Mouse (Mus musculus): ENCODE data around the gene Naa40. TPM values are rescaled to one million over a fixed set of nuclear protein-coding genes. Genes with fewer than 3 reads are reported as not detected.

Gene Naa40
- polyA plus RNA-seq, 1 experiment from 2014 or later: 83.9 TPM

DNA sequence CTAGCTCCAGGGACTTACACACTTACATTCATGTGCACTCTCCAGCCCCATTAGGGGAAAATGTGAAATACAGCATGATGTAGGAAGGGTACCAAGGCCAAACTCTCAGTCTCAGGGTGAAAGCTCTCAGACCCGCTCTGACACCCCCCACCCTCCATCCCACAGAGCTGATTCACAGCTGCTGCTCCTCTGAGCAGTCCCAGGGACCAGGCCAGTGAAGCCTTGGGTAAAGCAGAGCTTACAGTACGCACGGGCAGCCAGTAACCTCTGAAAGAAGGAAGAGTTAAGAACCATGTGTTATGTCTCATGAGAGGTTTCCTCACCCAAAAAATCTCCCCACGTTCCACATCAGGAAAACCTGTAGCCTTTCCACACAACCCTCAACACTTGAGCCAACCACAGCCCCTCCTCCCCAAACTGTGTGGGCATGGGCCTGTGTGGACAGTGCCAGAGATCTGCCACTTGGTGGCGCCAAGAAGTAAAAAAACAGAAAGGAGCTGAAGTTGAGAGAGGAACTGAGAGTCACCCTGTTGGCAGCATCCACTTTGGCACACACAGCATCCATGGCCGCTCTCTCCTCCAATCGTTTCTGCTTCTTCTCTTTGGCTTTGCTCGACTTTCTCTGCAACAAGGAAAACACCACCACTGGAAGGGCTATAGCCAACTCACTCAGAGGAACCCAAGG lies 6.3 kb downstream of the Naa40 start:
- WGBS: 62% methylated on average over 8 of the region's 8 CpGs

DNA sequence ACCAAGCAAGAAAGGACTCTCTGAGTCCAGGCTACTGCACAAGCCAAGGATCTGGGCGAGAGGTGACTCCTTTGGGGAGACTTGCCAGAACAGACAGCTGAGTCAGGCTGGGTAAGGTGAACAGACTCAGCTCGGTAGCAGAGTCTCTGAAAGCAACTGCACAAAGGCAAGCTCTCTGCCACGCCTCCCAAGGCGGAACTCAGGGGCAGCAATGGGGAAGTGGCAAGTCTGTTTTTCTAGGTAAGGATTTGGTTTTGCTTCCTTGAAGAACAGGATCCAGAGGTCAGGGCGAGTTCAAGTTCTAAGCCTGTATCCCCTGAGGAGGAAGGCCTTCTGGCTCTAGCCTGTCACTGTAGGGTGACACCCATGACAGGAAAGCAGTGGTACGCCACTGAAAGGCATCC lies 14.5 kb downstream of the Naa40 start:
- peaks cover 33% of the 10 kb centered on the region for H3K36me3 ChIP-seq (ENCODE audit: control insufficient read depth, insufficient read depth, low read length)
- no peaks in the 10 kb centered on the region for H3K9me3 ChIP-seq (ENCODE audit: control insufficient read depth, low read length)
- H3K27me3 ChIP-seq (ENCODE audit: control insufficient read depth, insufficient read depth, low read length): no peaks in the 10 kb centered on the region
- H3K9ac ChIP-seq (ENCODE audit: low read length): no peak overlapping the region
- WGBS: 89% methylated on average over 6 of the region's 6 CpGs
- ATAC-seq (ENCODE audit: insufficient number of reproducible peaks, low FRiP score, low TSS enrichment, low read depth) (no peak), DNase-seq (ENCODE audit: low spot score) (no peak)
- no peak overlapping the region for H3K4me3 ChIP-seq (ENCODE audit: low read depth, low read length)
- no peaks in the 10 kb centered on the region for H3K4me1 ChIP-seq (ENCODE audit: control insufficient read depth, insufficient read depth, low read length)
- H3K27ac ChIP-seq (replicated peaks; ENCODE audit: low read depth, low read length): no peak overlapping the region
- no peak overlapping the region for H3K4me2 ChIP-seq (ENCODE audit: low read depth, severe bottlenecking)

More for the DNA sequence above, 6.3 kb downstream of the Naa40 start:
- H3K4me3 ChIP-seq (ENCODE audit: low read depth, low read length): no peak overlapping the region
- no peaks in the 10 kb centered on the region for H3K27me3 ChIP-seq (ENCODE audit: control insufficient read depth, insufficient read depth, low read length)
- H3K9ac ChIP-seq (ENCODE audit: low read length): no peak overlapping the region
- peaks cover 3% of the 10 kb centered on the region; the same call in 1 of the 2 replicates for H3K4me1 ChIP-seq (ENCODE audit: control insufficient read depth, insufficient read depth, low read length)
- no peaks in the 10 kb centered on the region for H3K9me3 ChIP-seq (ENCODE audit: control insufficient read depth, low read length)
- peak; percentile 77 for DNase-seq (ENCODE audit: low spot score)
- no peak overlapping the region for H3K27ac ChIP-seq (replicated peaks; ENCODE audit: low read depth, low read length)
- 0 out of 2 replicates have a peak, but pooled peaks have one; percentile 14 for ATAC-seq (ENCODE audit: insufficient number of reproducible peaks, low FRiP score, low TSS enrichment, low read depth)
- no peak overlapping the region for H3K4me2 ChIP-seq (ENCODE audit: low read depth, severe bottlenecking)
- H3K36me3 ChIP-seq (ENCODE audit: control insufficient read depth, insufficient read depth, low read length): peaks cover 11% of the 10 kb centered on the region

DNA sequence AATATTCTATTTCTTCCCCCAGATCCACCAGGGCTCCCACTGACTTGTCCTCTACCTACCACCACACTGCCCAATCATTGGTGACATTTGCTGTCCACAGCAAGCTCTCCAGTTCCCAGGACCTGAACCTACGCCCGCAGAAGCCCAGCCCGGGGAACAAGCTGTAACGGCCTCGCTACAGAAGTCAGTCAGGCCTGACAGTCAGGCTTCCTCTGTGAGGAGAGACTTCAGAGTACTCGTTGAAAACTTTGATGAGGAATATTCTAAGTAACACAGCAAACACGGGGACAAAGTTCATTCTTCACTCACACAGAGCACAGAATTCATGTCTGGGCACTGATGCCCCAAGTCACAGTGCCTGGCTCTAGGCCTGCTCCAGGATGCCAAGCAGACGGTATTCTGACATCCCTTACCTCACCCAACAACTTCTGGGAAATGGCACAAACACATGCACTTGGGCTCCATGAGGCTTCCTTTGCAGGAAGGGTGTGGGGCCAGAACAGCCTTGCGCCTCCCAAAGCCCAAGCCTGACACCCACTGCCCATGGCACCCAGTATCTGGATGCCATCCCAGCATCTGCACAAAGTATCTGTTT lies 15.8 kb downstream of the Naa40 start:
- H3K9ac ChIP-seq (ENCODE audit: low read length): no peak overlapping the region
- H3K9me3 ChIP-seq (ENCODE audit: control insufficient read depth, low read length): no peaks in the 10 kb centered on the region
- peaks cover 31% of the 10 kb centered on the region for H3K36me3 ChIP-seq (ENCODE audit: control insufficient read depth, insufficient read depth, low read length)
- no peak for DNase-seq (ENCODE audit: low spot score)
- H3K4me1 ChIP-seq (ENCODE audit: control insufficient read depth, insufficient read depth, low read length): no peaks in the 10 kb centered on the region
- H3K4me2 ChIP-seq (ENCODE audit: low read depth, severe bottlenecking): no peak overlapping the region
- 86% methylated on average over 9 of the region's 9 CpGs for WGBS
- H3K4me3 ChIP-seq (ENCODE audit: low read depth, low read length): no peak overlapping the region
- ATAC-seq (ENCODE audit: insufficient number of reproducible peaks, low FRiP score, low TSS enrichment, low read depth): no peak
- H3K27me3 ChIP-seq (ENCODE audit: control insufficient read depth, insufficient read depth, low read length): no peaks in the 10 kb centered on the region
- no peak overlapping the region for H3K27ac ChIP-seq (replicated peaks; ENCODE audit: low read depth, low read length)

DNA sequence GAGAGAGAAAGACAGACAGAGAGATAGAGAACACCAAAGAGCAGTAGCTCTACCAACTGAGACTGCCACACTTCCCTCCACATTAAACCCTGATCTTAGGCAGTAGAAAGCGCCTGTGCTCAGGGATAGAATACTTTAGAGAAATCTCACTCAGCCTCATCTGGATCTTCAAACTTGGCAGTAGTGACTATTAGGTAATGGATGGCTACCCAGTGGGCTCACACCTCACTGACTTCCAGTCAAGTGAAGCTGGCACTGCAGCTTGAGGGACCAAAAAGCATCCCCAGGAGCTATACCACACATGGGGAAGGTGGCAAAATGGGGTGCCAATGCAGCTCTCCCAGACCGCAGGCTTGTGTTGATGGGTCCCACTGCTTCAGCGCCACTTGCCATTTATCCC lies 16.7 kb downstream of the Naa40 start:
- Histone ChIP-seq H3K9ac (ENCODE audit: low read length) (no peak overlapping the region), H3K27me3 (ENCODE audit: control insufficient read depth, insufficient read depth, low read length) (no peaks in the 10 kb centered on the region), H3K4me3 (ENCODE audit: low read depth, low read length) (no peak overlapping the region), H3K4me1 (ENCODE audit: control insufficient read depth, insufficient read depth, low read length) (no peaks in the 10 kb centered on the region), H3K27ac (replicated peaks; ENCODE audit: low read depth, low read length) (no peak overlapping the region), H3K4me2 (ENCODE audit: low read depth, severe bottlenecking) (no peak overlapping the region), H3K9me3 (ENCODE audit: control insufficient read depth, low read length) (no peaks in the 10 kb centered on the region), H3K36me3 (ENCODE audit: control insufficient read depth, insufficient read depth, low read length) (peaks cover 22% of the 10 kb centered on the region)
- ATAC-seq (ENCODE audit: insufficient number of reproducible peaks, low FRiP score, low TSS enrichment, low read depth) (no peak), DNase-seq (ENCODE audit: low spot score) (no peak)
- 81% methylated on average over 3 of the region's 3 CpGs for WGBS

DNA sequence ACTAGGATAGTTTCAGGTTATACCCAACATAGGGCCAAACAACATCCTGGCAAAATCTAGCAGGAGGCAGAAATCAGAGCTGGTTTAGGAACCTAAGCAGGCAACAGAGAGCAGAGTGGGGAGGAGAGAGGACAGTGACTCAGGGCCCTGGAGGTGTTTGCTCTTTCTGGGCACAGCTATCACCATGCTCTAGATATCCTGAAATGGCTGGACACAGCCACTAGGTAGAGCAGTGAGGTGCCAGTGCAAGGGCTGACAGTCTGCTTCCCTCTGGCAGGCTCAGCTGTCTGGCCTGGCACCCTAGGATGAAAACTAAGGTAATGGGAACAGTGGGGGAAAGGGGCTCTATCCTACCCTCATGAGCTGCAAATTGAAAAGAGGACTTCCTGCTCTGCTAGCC lies 17.5 kb downstream of the Naa40 start:
- Histone ChIP-seq H3K4me2 (ENCODE audit: low read depth, severe bottlenecking) (no peak overlapping the region), H3K27me3 (ENCODE audit: control insufficient read depth, insufficient read depth, low read length) (no peaks in the 10 kb centered on the region), H3K4me3 (ENCODE audit: low read depth, low read length) (no peak overlapping the region), H3K9ac (ENCODE audit: low read length) (no peak overlapping the region), H3K27ac (replicated peaks; ENCODE audit: low read depth, low read length) (no peak overlapping the region), H3K9me3 (ENCODE audit: control insufficient read depth, low read length) (no peaks in the 10 kb centered on the region), H3K4me1 (ENCODE audit: control insufficient read depth, insufficient read depth, low read length) (no peaks in the 10 kb centered on the region), H3K36me3 (ENCODE audit: control insufficient read depth, insufficient read depth, low read length) (peaks cover 19% of the 10 kb centered on the region)
- ATAC-seq (ENCODE audit: insufficient number of reproducible peaks, low FRiP score, low TSS enrichment, low read depth): no peak
- no peak for DNase-seq (ENCODE audit: low spot score)

DNA sequence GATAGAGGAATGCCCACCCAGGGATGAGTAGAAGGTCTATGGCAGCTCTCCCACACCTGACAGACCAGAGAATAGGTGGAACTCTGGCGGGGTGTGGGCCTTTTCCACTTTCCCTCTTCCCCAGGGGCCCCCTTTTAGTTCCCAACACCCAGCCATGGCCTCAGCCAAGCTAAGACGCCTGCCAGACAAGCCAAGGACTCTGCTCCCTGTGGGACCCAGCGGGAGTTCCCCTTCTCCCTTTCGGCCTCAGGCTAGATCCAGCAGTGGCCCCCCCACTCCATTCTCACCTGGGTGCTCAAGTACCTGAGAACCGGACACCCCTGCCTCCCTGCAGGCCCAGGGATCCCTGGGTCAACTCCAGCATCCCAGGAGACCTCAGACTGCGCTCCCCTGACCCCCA lies 18.8 kb downstream of the Naa40 start:
- Histone ChIP-seq H3K4me1 (ENCODE audit: control insufficient read depth, insufficient read depth, low read length) (peaks cover 4% of the 10 kb centered on the region; the same call in 1 of the 2 replicates), H3K9me3 (ENCODE audit: control insufficient read depth, low read length) (no peaks in the 10 kb centered on the region), H3K36me3 (ENCODE audit: control insufficient read depth, insufficient read depth, low read length) (peaks cover 9% of the 10 kb centered on the region), H3K4me3 (ENCODE audit: low read depth, low read length) (no peak overlapping the region), H3K27me3 (ENCODE audit: control insufficient read depth, insufficient read depth, low read length) (no peaks in the 10 kb centered on the region), H3K27ac (replicated peaks; ENCODE audit: low read depth, low read length) (no peak overlapping the region), H3K9ac (ENCODE audit: low read length) (no peak overlapping the region), H3K4me2 (ENCODE audit: low read depth, severe bottlenecking) (no peak overlapping the region)
- DNase-seq (ENCODE audit: low spot score): no peak
- 81% methylated on average over 6 of the region's 6 CpGs for WGBS
- ATAC-seq (ENCODE audit: insufficient number of reproducible peaks, low FRiP score, low TSS enrichment, low read depth): no peak

DNA sequence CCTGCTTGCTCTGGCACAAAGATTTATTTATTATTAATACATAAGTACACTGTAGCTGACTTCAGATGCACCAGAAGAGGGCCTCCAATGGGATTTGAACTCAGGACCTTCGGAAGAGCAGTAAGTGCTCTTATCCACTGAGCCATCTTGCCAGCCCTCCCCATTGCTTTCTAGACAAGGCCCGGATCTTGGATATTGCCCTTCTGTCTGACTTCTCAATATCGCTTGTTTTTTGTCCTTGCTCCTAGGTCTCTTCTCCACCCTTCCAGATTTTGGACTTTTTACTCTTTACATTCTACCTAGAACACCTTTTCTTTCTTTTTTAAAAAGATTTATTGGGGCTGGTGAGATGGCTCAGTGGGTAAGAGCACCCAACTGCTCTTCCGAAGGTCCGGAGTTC lies 22.2 kb downstream of the Naa40 start:
- Histone ChIP-seq H3K36me3 (ENCODE audit: control insufficient read depth, insufficient read depth, low read length) (peaks cover 9% of the 10 kb centered on the region), H3K9ac (ENCODE audit: low read length) (no peak overlapping the region), H3K4me2 (ENCODE audit: low read depth, severe bottlenecking) (no peak overlapping the region), H3K27ac (replicated peaks; ENCODE audit: low read depth, low read length) (no peak overlapping the region), H3K4me3 (ENCODE audit: low read depth, low read length) (no peak overlapping the region), H3K4me1 (ENCODE audit: control insufficient read depth, insufficient read depth, low read length) (peaks cover 11% of the 10 kb centered on the region), H3K27me3 (ENCODE audit: control insufficient read depth, insufficient read depth, low read length) (no peaks in the 10 kb centered on the region), H3K9me3 (ENCODE audit: control insufficient read depth, low read length) (no peaks in the 10 kb centered on the region)
- DNase-seq (ENCODE audit: low spot score): no peak
- 96% methylated on average over 5 of the region's 5 CpGs for WGBS
- no peak for ATAC-seq (ENCODE audit: insufficient number of reproducible peaks, low FRiP score, low TSS enrichment, low read depth)

DNA sequence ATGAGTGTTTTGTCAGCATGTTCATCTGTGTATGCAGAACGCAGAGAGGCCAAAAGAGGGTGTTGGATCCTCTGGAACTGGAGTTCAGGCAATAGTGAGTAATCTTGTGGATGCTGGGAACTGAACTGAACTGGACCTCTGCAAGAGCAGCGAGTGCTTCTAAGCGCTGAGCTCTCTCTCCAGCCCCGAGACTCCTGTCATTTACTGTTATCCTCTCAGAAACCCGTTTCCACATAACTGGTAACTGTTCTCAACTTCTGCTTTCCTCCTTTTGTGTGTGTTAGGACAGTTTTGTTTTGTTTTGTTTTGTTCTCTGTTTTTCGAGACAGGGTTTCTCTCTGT lies 23.1 kb downstream of the Naa40 start:
- H3K4me3 ChIP-seq (ENCODE audit: low read depth, low read length): peak overlapping the region; percentile 87
- no peaks in the 10 kb centered on the region for H3K27me3 ChIP-seq (ENCODE audit: control insufficient read depth, insufficient read depth, low read length)
- peaks cover 11% of the 10 kb centered on the region for H3K4me1 ChIP-seq (ENCODE audit: control insufficient read depth, insufficient read depth, low read length)
- ATAC-seq (ENCODE audit: insufficient number of reproducible peaks, low FRiP score, low TSS enrichment, low read depth) (no peak), DNase-seq (ENCODE audit: low spot score) (no peak)
- H3K27ac ChIP-seq (replicated peaks; ENCODE audit: low read depth, low read length): no peak overlapping the region
- peaks cover 9% of the 10 kb centered on the region for H3K36me3 ChIP-seq (ENCODE audit: control insufficient read depth, insufficient read depth, low read length)
- H3K9me3 ChIP-seq (ENCODE audit: control insufficient read depth, low read length): no peaks in the 10 kb centered on the region
- WGBS: 11% methylated on average over 6 of the region's 6 CpGs
- H3K9ac ChIP-seq (ENCODE audit: low read length): peak overlapping the region; percentile 37; the same call in 1 of the 2 replicates
- peak overlapping the region; percentile 52 for H3K4me2 ChIP-seq (ENCODE audit: low read depth, severe bottlenecking)
